Mouse (Mus musculus) stomach, embryonic 14.5 days (tissue): ENCODE measurements around the gene Rnf215. TPM values are rescaled to one million over a fixed set of nuclear protein-coding genes. Genes with fewer than 3 reads are reported as not detected.
"Not testable (repeated sequence)": the region's sequence is repeated elsewhere in the genome, so short reads cannot be mapped to it uniquely, and the experiment has no call there.

Experiments
- ATAC-seq: fragments of 200-750 bp; cut with Nextera tagmentation; 2 replicates; pipeline ENCODE4 v1.8.0; 2017; ENCODE audit warnings: low read depth, moderate TSS enrichment; ENCODE audit not compliant: insufficient number of reproducible peaks, insufficient read depth, low FRiP score
- H3K27ac ChIP-seq: fragments of 300-500 bp; sonication (generic); 2 replicates; pipeline ENCODE4 v1.5.1; 2014; ENCODE audit warnings: mild to moderate bottlenecking, low read length, moderate library complexity, mixed read lengths
- H3K27me3 ChIP-seq: fragments of 300-500 bp; sonication (generic); 2 replicates; pipeline ENCODE4 v1.6.1; 2014; ENCODE audit warnings: low read length, control low read depth, mixed read lengths; ENCODE audit not compliant: control insufficient read depth, insufficient read depth
- H3K36me3 ChIP-seq: fragments of 300-500 bp; sonication (generic); 2 replicates; pipeline ENCODE4 v1.6.1; 2014; ENCODE audit warnings: mild to moderate bottlenecking, control low read depth, low read length, moderate library complexity, mixed read lengths; ENCODE audit not compliant: control insufficient read depth, insufficient read depth
- H3K4me1 ChIP-seq: fragments of 300-500 bp; sonication (generic); 2 replicates; pipeline ENCODE4 v1.6.1; 2014; ENCODE audit warnings: low read length, control low read depth, mixed read lengths; ENCODE audit not compliant: control insufficient read depth, insufficient read depth
- H3K4me2 ChIP-seq: fragments of 300-500 bp; sonication (generic); replicated peaks from 2 replicates; pipeline ENCODE4 v1.6.1; 2014; ENCODE audit warnings: low read depth, low read length, control low read depth
- H3K4me3 ChIP-seq: fragments of 300-500 bp; sonication (generic); 2 replicates; pipeline ENCODE4 v1.5.1; 2014; ENCODE audit warnings: low read depth, low read length, control low read depth
- H3K9ac ChIP-seq: fragments of 300-500 bp; sonication (generic); replicated peaks from 2 replicates; pipeline ENCODE4 v1.6.1; 2014; ENCODE audit warnings: low read depth, mild to moderate bottlenecking, control low read depth, low read length, moderate library complexity, mixed read lengths
- H3K9me3 ChIP-seq: fragments of 300-500 bp; sonication (generic); 2 replicates; pipeline ENCODE4 v1.6.1; 2016; ENCODE audit warnings: low read depth, low read length, control low read depth; ENCODE audit not compliant: control insufficient read depth
- WGBS: fragments of 180-500 bp; shearing (Covaris S2); extraction: QIAGEN DNeasy Blood & Tissue Kit; methylation state at CpG from one replicate; pipeline ENCODE4 v1.1.7; 2014; 5-methylcytosine and 5-hydroxymethylcytosine counted together
- polyA plus RNA-seq: library from polyadenylated mRNA; unstranded; fragments of >200 nt; fragmentation: Nextera tagmentation; extraction: Ambion mirVana; gene quantifications from 2 replicates; pipeline ENCODE4 v1.2.1, GENCODE M21; 2014

Rnf215 gene
- polyA plus RNA-seq, 1 experiment from 2014 or later = 32.3 TPM

DNA sequence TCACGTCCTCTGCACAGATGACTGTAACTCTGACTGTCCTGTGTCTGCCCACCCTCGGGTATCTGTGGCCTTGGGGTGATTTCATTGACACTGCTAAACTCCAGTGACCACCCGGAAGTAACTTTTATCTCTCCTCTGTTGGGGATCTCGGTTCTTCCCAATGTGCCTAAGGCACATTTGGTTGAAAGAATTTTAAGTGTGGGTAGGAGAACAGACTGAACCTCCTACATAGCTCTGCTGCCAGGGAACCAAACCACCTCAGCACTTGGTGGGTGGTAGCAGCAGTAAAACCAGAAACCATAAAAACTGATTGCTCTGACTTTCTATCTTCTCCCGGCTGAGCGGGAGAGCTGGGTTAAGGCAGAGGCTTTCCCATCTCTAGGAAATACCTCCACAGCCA is 29.6 kb upstream of the Rnf215 start:
- no peaks in the 10 kb centered on the region for H3K36me3 ChIP-seq
- H3K9ac ChIP-seq = no peak overlapping the region
- H3K4me2 ChIP-seq = no peak overlapping the region
- 78% methylated on average over 6 of the region's 6 CpGs for WGBS
- H3K27me3 ChIP-seq = no peaks in the 10 kb centered on the region
- H3K27ac ChIP-seq = no peak overlapping the region
- no peak for ATAC-seq
- H3K4me1 ChIP-seq = no peaks in the 10 kb centered on the region
- H3K9me3 ChIP-seq = no peaks in the 10 kb centered on the region
- H3K4me3 ChIP-seq = no peak overlapping the region

DNA sequence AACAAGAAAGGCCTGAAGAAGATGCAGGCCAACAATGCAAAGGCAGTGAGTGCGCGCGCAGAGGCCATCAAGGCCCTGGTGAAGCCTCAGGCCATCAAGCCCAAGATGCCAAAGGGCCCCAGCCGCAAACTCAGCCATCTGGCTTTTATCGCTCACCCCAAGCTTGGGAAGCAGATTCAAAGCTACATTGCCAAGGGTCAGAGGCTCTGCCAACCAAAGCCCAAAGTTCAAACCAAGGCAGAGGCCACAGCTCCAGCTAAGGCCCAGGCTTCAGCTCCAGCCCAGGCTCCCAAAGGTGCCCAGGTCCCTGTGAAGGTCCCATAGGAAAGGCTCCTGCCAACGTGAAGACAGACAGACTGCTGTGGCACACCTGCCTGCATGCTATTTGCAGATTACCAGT is 27.1 kb upstream of the Rnf215 start:
- not testable (repeated sequence) for H3K4me3 ChIP-seq, H3K27me3 ChIP-seq, H3K36me3 ChIP-seq, H3K9ac ChIP-seq, H3K27ac ChIP-seq, H3K9me3 ChIP-seq, H3K4me1 ChIP-seq, H3K4me2 ChIP-seq, ATAC-seq
- 89% methylated on average over 6 of the region's 6 CpGs for WGBS

DNA sequence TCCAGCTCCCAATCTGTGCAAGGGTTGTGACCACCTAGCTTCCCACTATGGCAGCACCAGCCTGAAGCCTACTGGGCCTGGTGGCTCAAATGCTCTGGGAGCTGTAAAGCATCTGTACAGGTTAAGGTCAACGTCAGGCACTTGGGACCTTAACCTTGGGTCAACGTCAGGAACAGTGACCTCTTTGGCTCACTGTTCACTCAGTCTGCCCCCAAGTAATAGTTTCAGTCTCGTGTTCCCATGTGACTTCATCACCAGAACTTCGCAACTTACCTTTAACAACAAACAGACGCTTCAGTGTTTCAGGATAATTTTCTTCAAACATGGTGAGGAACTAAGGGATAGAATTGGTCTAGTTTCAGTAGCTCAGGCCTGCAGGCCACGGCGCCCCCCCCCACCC is 26.3 kb upstream of the Rnf215 start:
- H3K27me3 ChIP-seq = no peaks in the 10 kb centered on the region
- no peak overlapping the region for H3K27ac ChIP-seq
- H3K9ac ChIP-seq = no peak overlapping the region
- no peak overlapping the region for H3K4me2 ChIP-seq
- WGBS = 77% methylated on average over 7 of the region's 7 CpGs
- H3K4me1 ChIP-seq = no peaks in the 10 kb centered on the region
- no peaks in the 10 kb centered on the region for H3K9me3 ChIP-seq
- H3K4me3 ChIP-seq = no peak overlapping the region
- no peaks in the 10 kb centered on the region for H3K36me3 ChIP-seq
- no peak for ATAC-seq

DNA sequence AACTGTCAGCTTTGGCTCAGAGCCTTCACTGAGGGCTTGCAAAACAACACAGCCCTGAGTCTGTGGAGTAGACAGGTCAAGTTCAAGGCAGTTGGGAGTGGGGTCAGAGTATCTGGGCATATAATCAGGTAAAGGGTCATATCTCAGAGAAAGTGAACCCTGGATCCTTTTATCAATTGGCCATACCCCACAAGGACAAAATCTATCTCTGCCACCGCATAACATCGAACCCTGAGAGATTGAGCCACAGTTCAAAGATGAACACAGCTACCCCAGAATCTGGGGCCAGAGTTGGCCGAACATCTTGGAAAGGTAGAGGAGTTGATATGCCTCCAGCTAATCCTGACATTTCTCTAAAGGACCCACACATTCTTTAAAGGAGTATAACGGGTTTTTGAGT is 23.0 kb upstream of the Rnf215 start:
- H3K9me3 ChIP-seq = no peaks in the 10 kb centered on the region
- no peak overlapping the region for H3K4me2 ChIP-seq
- WGBS = 84% methylated on average over 4 of the region's 4 CpGs
- no peaks in the 10 kb centered on the region for H3K4me1 ChIP-seq
- no peak overlapping the region for H3K27ac ChIP-seq
- no peaks in the 10 kb centered on the region for H3K27me3 ChIP-seq
- no peak overlapping the region for H3K9ac ChIP-seq
- no peak for ATAC-seq
- no peaks in the 10 kb centered on the region for H3K36me3 ChIP-seq
- no peak overlapping the region for H3K4me3 ChIP-seq

DNA sequence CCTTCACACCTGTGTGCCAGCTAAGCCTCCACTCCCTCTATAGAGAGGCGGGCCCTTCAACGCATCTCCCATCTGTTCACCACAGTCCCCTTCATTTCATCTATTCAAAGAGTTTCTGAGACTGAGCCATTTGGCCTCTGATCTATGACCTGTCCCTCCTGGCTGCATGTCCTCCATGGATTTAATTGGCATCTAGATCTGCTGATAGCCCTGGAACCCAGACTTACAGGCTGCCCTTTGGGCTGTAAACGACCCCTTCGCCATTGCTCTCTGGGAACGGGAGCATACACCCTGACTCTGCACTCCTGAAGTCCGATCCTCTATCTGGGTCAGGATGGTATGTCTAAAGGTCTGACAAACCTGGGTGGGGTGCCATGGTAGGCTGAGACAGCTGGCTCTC is 22.1 kb upstream of the Rnf215 start:
- WGBS = 72% methylated on average over 6 of the region's 6 CpGs
- no peak overlapping the region for H3K4me3 ChIP-seq
- no peak for ATAC-seq
- H3K27me3 ChIP-seq = no peaks in the 10 kb centered on the region
- H3K4me1 ChIP-seq = peaks cover 3% of the 10 kb centered on the region; the same call in 1 of the 2 replicates
- no peak overlapping the region for H3K27ac ChIP-seq
- no peaks in the 10 kb centered on the region for H3K36me3 ChIP-seq
- no peak overlapping the region for H3K9ac ChIP-seq
- H3K9me3 ChIP-seq = no peaks in the 10 kb centered on the region
- no peak overlapping the region for H3K4me2 ChIP-seq

DNA sequence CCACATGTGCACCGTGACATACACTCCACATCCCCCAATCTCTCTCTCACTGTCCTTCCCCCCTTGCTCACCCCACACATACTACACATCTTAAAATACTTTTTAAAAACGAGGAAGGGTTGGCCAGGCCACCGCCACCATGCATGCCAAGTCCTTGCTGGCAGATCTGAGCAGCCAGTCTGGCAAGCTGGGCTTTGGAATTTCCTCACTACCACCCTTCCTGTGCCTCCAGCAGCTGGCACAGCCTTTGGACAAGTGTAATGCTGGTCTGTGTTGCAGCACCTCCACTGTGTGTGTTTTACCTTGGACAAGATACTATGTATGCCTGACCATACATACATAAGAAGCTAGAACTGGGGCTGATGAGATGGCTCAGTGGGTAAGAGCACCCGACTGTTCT is 21.5 kb upstream of the Rnf215 start:
- WGBS = 76% methylated on average over 4 of the region's 4 CpGs
- H3K4me2 ChIP-seq = no peak overlapping the region
- no peak overlapping the region for H3K9ac ChIP-seq
- H3K27me3 ChIP-seq = no peaks in the 10 kb centered on the region
- no peaks in the 10 kb centered on the region for H3K36me3 ChIP-seq
- no peaks in the 10 kb centered on the region for H3K9me3 ChIP-seq
- H3K4me1 ChIP-seq = peaks cover 6% of the 10 kb centered on the region; the same call in 1 of the 2 replicates
- H3K27ac ChIP-seq = no peak overlapping the region
- no peak for ATAC-seq
- H3K4me3 ChIP-seq = no peak overlapping the region

DNA sequence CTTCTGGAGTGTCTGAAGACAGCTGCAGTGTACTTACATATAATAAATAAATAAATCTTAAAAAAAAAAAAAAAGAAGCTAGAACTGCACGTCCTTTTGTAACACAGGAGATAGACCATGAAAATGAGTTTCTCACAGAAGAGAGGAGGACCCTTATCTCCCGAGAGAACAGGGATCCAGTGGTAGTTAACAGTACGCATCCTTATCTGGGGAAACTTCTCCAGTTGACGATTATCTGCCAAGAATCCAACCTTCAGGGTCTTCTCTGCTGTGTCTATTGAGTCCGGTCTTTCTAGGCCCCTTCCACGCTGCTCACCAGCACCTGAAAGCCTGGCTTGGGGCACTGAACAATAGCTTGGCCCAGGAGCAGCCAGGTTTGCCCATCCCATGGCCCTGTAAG is 21.0 kb upstream of the Rnf215 start:
- WGBS = 74% methylated on average over 6 of the region's 6 CpGs
- Histone ChIP-seq H3K36me3 (no peaks in the 10 kb centered on the region), H3K4me3 (no peak overlapping the region), H3K9ac (no peak overlapping the region), H3K27me3 (no peaks in the 10 kb centered on the region), H3K4me1 (peaks cover 9% of the 10 kb centered on the region; the same call in 1 of the 2 replicates), H3K9me3 (no peaks in the 10 kb centered on the region), H3K27ac (no peak overlapping the region), H3K4me2 (no peak overlapping the region)
- ATAC-seq = no peak

DNA sequence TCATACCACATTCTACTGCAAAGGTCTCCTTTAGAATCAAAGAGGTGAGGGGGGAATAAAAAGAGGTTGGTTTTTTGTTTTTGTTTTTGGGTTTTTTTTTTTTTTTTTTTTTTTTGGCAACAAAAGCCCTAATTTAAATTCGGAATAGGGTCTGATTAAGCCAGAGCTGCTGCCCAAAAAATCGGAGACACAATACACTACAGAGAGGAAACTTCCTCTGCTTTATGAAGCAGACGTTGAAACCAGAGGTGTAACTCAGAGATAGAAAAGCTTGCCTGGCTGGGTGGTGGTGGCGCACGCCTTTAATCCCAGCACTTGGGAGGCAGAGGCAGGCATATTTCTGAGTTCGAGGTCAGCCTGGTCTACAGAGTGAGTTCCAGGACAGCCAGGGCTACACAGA is 20.5 kb upstream of the Rnf215 start:
- ATAC-seq, H3K27me3 ChIP-seq, H3K27ac ChIP-seq, H3K4me1 ChIP-seq, H3K4me2 ChIP-seq, H3K36me3 ChIP-seq, H3K9ac ChIP-seq, H3K9me3 ChIP-seq, H3K4me3 ChIP-seq: not testable (repeated sequence)
- 85% methylated on average over 6 of the region's 6 CpGs for WGBS

DNA sequence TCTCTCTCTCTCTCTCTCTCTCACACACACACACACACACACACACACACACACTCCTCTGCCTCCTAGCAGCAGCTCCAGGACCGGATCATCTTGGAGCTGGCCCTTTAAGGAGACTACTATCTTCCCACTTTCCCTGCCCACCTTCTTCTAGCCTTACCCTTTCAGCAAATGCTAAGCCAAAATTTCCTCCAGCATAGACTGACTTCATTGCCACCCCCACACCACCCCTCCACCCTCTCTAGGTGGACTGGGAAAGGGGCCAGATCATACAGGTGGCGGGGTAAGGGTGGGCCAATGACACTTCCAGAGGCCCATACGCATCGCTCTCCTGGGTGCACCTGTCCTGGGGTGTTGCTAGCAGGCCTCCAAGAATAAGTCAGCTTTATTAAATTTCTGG is 19.6 kb upstream of the Rnf215 start:
- no peak overlapping the region for H3K4me3 ChIP-seq
- WGBS = 85% methylated on average over 4 of the region's 4 CpGs

More for the DNA sequence above, 19.6 kb upstream of the Rnf215 start:
- Histone ChIP-seq H3K27ac (no peak overlapping the region), H3K36me3 (no peaks in the 10 kb centered on the region), H3K9me3 (no peaks in the 10 kb centered on the region), H3K4me1 (peaks cover 9% of the 10 kb centered on the region; the same call in 1 of the 2 replicates), H3K4me2 (no peak overlapping the region), H3K27me3 (no peaks in the 10 kb centered on the region), H3K9ac (no peak overlapping the region)
- no peak for ATAC-seq
